Mouse (Mus musculus) stomach, embryonic 14.5 days (tissue): ENCODE measurements around the gene Fn3k. TPM values are rescaled to one million over a fixed set of nuclear protein-coding genes. Genes with fewer than 3 reads are reported as not detected.

Experiments used
- ATAC-seq: fragments of 200-750 bp; cut with Nextera tagmentation; 2 replicates; pipeline ENCODE4 v1.8.0; 2017; ENCODE audit warnings: low read depth, moderate TSS enrichment; ENCODE audit not compliant: insufficient number of reproducible peaks, insufficient read depth, low FRiP score
- H3K27ac ChIP-seq: fragments of 300-500 bp; sonication (generic); 2 replicates; pipeline ENCODE4 v1.5.1; 2014; ENCODE audit warnings: mild to moderate bottlenecking, low read length, moderate library complexity, mixed read lengths
- H3K27me3 ChIP-seq: fragments of 300-500 bp; sonication (generic); 2 replicates; pipeline ENCODE4 v1.6.1; 2014; ENCODE audit warnings: low read length, control low read depth, mixed read lengths; ENCODE audit not compliant: control insufficient read depth, insufficient read depth
- H3K36me3 ChIP-seq: fragments of 300-500 bp; sonication (generic); 2 replicates; pipeline ENCODE4 v1.6.1; 2014; ENCODE audit warnings: mild to moderate bottlenecking, control low read depth, low read length, moderate library complexity, mixed read lengths; ENCODE audit not compliant: control insufficient read depth, insufficient read depth
- H3K4me1 ChIP-seq: fragments of 300-500 bp; sonication (generic); 2 replicates; pipeline ENCODE4 v1.6.1; 2014; ENCODE audit warnings: low read length, control low read depth, mixed read lengths; ENCODE audit not compliant: control insufficient read depth, insufficient read depth
- H3K4me2 ChIP-seq: fragments of 300-500 bp; sonication (generic); replicated peaks from 2 replicates; pipeline ENCODE4 v1.6.1; 2014; ENCODE audit warnings: low read depth, low read length, control low read depth
- H3K4me3 ChIP-seq: fragments of 300-500 bp; sonication (generic); 2 replicates; pipeline ENCODE4 v1.5.1; 2014; ENCODE audit warnings: low read depth, low read length, control low read depth
- H3K9ac ChIP-seq: fragments of 300-500 bp; sonication (generic); replicated peaks from 2 replicates; pipeline ENCODE4 v1.6.1; 2014; ENCODE audit warnings: low read depth, mild to moderate bottlenecking, control low read depth, low read length, moderate library complexity, mixed read lengths
- H3K9me3 ChIP-seq: fragments of 300-500 bp; sonication (generic); 2 replicates; pipeline ENCODE4 v1.6.1; 2016; ENCODE audit warnings: low read depth, low read length, control low read depth; ENCODE audit not compliant: control insufficient read depth
- WGBS: fragments of 180-500 bp; shearing (Covaris S2); extraction: QIAGEN DNeasy Blood & Tissue Kit; methylation state at CpG from one replicate; pipeline ENCODE4 v1.1.7; 2014; 5-methylcytosine and 5-hydroxymethylcytosine counted together
- microRNA-seq: library from miRNA; unstranded; fragments of <30 nt; microRNA quantifications from one replicate; pipeline ENCODE4, GENCODE M21; 2016
- polyA plus RNA-seq: library from polyadenylated mRNA; unstranded; fragments of >200 nt; fragmentation: Nextera tagmentation; extraction: Ambion mirVana; gene quantifications from 2 replicates; pipeline ENCODE4 v1.2.1, GENCODE M21; 2014

Fn3k gene
- polyA plus RNA-seq, 1 experiment from 2014 or later, result 1.2 TPM

GRCm38 (mm10) chr11:121475699-121476415 is 41.1 kb downstream of the Fn3k start:
- no peak; the same call in 1 of the 2 replicates for ATAC-seq
- 32% methylated on average over 9 of the region's 9 CpGs for WGBS
- Histone ChIP-seq H3K4me1 (no peaks in the 10 kb centered on the region), H3K36me3 (peaks cover 6% of the 10 kb centered on the region; the same call in 1 of the 2 replicates), H3K27me3 (no peaks in the 10 kb centered on the region), H3K4me3 (no peak overlapping the region), H3K4me2 (no peak overlapping the region), H3K9me3 (no peaks in the 10 kb centered on the region), H3K9ac (no peak overlapping the region), H3K27ac (no peak overlapping the region)

GRCm38 (mm10) chr11:121479476-121480203 is 44.9 kb downstream of the Fn3k start:
- no peaks in the 10 kb centered on the region for H3K9me3 ChIP-seq
- 0 out of 2 replicates have a peak overlapping the region, but pooled peaks have one; percentile 33 for H3K27ac ChIP-seq
- no peak overlapping the region for H3K9ac ChIP-seq
- H3K27me3 ChIP-seq, result no peaks in the 10 kb centered on the region
- H3K4me2 ChIP-seq, result no peak overlapping the region
- no peak for ATAC-seq
- WGBS, result 83% methylated on average over 15 of the region's 15 CpGs
- H3K36me3 ChIP-seq, result 0 out of 2 replicates have a peak, but pooled peaks cover 6% of the 10 kb centered on the region
- H3K4me1 ChIP-seq, result no peaks in the 10 kb centered on the region
- H3K4me3 ChIP-seq, result no peak overlapping the region

GRCm38 (mm10) chr11:121481129-121481528 is 46.4 kb downstream of the Fn3k start:
- Histone ChIP-seq H3K4me3 (no peak overlapping the region), H3K27me3 (no peaks in the 10 kb centered on the region), H3K4me1 (no peaks in the 10 kb centered on the region), H3K9ac (no peak overlapping the region), H3K36me3 (0 out of 2 replicates have a peak, but pooled peaks cover 3% of the 10 kb centered on the region), H3K27ac (no peak overlapping the region), H3K4me2 (no peak overlapping the region), H3K9me3 (no peaks in the 10 kb centered on the region)
- ATAC-seq, result no peak
- WGBS, result 87% methylated on average over 2 of the region's 2 CpGs

- H3K27ac ChIP-seq, result 0 out of 2 replicates have a peak overlapping the region, but pooled peaks have one; percentile 3
- no peaks in the 10 kb centered on the region for H3K9me3 ChIP-seq
- H3K4me3 ChIP-seq, result no peak overlapping the region
- no peaks in the 10 kb centered on the region for H3K36me3 ChIP-seq
- no peak overlapping the region for H3K4me2 ChIP-seq
- no peak overlapping the region for H3K9ac ChIP-seq
- H3K4me1 ChIP-seq, result no peaks in the 10 kb centered on the region
- WGBS, result 82% methylated on average over 9 of the region's 9 CpGs
- no peaks in the 10 kb centered on the region for H3K27me3 ChIP-seq
- no peak for ATAC-seq
Observed at GRCm38 (mm10) chr11:121485882-121486281, 51.2 kb downstream of the Fn3k start.

- Histone ChIP-seq H3K4me2 (no peak overlapping the region), H3K9me3 (no peaks in the 10 kb centered on the region), H3K27me3 (no peaks in the 10 kb centered on the region), H3K9ac (no peak overlapping the region), H3K27ac (no peak overlapping the region), H3K4me1 (no peaks in the 10 kb centered on the region), H3K36me3 (peaks cover 4% of the 10 kb centered on the region), H3K4me3 (no peak overlapping the region)
- ATAC-seq, result no peak
Observed at GRCm38 (mm10) chr11:121490651-121491050, 55.9 kb downstream of the Fn3k start.

Small RNAs within 50 kb of the gene (microRNA-seq; reads per million reads assigned to microRNA genes)
- gene Mir7236, result not detected

Other genes starting within 250 kb of the Fn3k start
- 12.0 and 12.6 TPM in 2 replicates for gene Hexdc, start 230.5 kb upstream of the Fn3k start, polyA plus RNA-seq
- 28.0 and 34.7 TPM in 2 replicates for gene Ogfod3, start 230.2 kb upstream of the Fn3k start, polyA plus RNA-seq
- gene Cybc1, start 205.6 kb upstream of the Fn3k start, polyA plus RNA-seq, result 36.9 and 40.6 TPM in 2 replicates
- 43.2 and 53.8 TPM in 2 replicates for gene Narf, start 197.7 kb upstream of the Fn3k start, polyA plus RNA-seq
- gene Foxk2, start 174.9 kb upstream of the Fn3k start, polyA plus RNA-seq, result 9.6 and 11.6 TPM in 2 replicates
- 97.9 and 105 TPM in 2 replicates for gene Wdr45b, start 80.5 kb upstream of the Fn3k start, polyA plus RNA-seq
- gene Rab40b, start 46.7 kb upstream of the Fn3k start, polyA plus RNA-seq, result 7.2 and 7.3 TPM in 2 replicates
- gene Fn3krp, start 13.5 kb upstream of the Fn3k start, polyA plus RNA-seq, result 7.1 and 8.2 TPM in 2 replicates
- gene Tbcd, start 17.0 kb downstream of the Fn3k start, polyA plus RNA-seq, result 32.0 and 33.2 TPM in 2 replicates
- gene Zfp750, start 84.4 kb downstream of the Fn3k start, polyA plus RNA-seq, result 8.6 and 8.9 TPM in 2 replicates
- gene B3gntl1, start 238.2 kb downstream of the Fn3k start, polyA plus RNA-seq, result 9.0 and 9.2 TPM in 2 replicates